Mouse (Mus musculus) intestine, postnatal 0 days (tissue): ENCODE measurements around the gene Acad8. TPM values are rescaled to one million over a fixed set of nuclear protein-coding genes. Genes with fewer than 3 reads are reported as not detected.

Experiments
- ATAC-seq: fragments of 200-750 bp; cut with Nextera tagmentation; 2 replicates; pipeline ENCODE4 v1.8.0; 2017; ENCODE audit warnings: mild to moderate bottlenecking, moderate TSS enrichment, moderate library complexity
- H3K27ac ChIP-seq: fragments of 300-500 bp; sonication (generic); 2 replicates; pipeline ENCODE4 v1.5.1; 2014; ENCODE audit warnings: mild to moderate bottlenecking, low read depth, low read length, moderate library complexity
- H3K27me3 ChIP-seq: fragments of 300-500 bp; sonication (generic); replicated peaks from 2 replicates; pipeline ENCODE4 v1.6.1; 2014; ENCODE audit warnings: low read length, mixed read lengths; ENCODE audit not compliant: control insufficient read depth, insufficient read depth
- H3K36me3 ChIP-seq: fragments of 300-500 bp; sonication (generic); 2 replicates; pipeline ENCODE4 v1.6.1; 2014; ENCODE audit warnings: mild to moderate bottlenecking, moderate library complexity; ENCODE audit not compliant: control insufficient read depth, insufficient read depth
- H3K4me1 ChIP-seq: fragments of 300-500 bp; sonication (generic); replicated peaks from 2 replicates; pipeline ENCODE4 v1.6.1; 2014; ENCODE audit warnings: antibody characterized with exemption, low read length, mixed read lengths; ENCODE audit not compliant: control insufficient read depth, insufficient read depth
- H3K4me2 ChIP-seq: fragments of 300-500 bp; sonication (generic); replicated peaks from 2 replicates; pipeline ENCODE4 v1.6.1; 2014; ENCODE audit warnings: low read depth, mild to moderate bottlenecking, moderate library complexity
- H3K4me3 ChIP-seq: fragments of 300-500 bp; sonication (generic); 2 replicates; pipeline ENCODE4 v1.5.1; 2014; ENCODE audit warnings: low read depth, low read length
- H3K9ac ChIP-seq: fragments of 300-500 bp; sonication (generic); 2 replicates; pipeline ENCODE4 v1.6.1; 2014; ENCODE audit warnings: mild to moderate bottlenecking, low read depth, low read length
- H3K9me3 ChIP-seq: fragments of 300-500 bp; sonication (generic); 2 replicates; pipeline ENCODE4 v1.6.1; 2016; ENCODE audit warnings: mixed run types; ENCODE audit not compliant: control insufficient read depth
- CTCF ChIP-seq: sonication (generic); IDR thresholded peaks from 2 replicates; pipeline ENCODE4 v1.5.1; 2016; ENCODE audit warnings: low read depth, mild to moderate bottlenecking, control low read depth, antibody characterized with exemption, moderate library complexity
- WGBS: fragments of 180-500 bp; shearing (Covaris S2); extraction: QIAGEN DNeasy Blood & Tissue Kit; methylation state at CpG from one replicate; pipeline ENCODE4 v1.1.7; 2014; 5-methylcytosine and 5-hydroxymethylcytosine counted together
- polyA plus RNA-seq: library from polyadenylated mRNA; unstranded; fragments of >200 nt; fragmentation: Nextera tagmentation; extraction: Ambion mirVana; gene quantifications from 2 replicates; pipeline ENCODE4 v1.2.1, GENCODE M21; 2015

Gene Acad8
- polyA plus RNA-seq, 1 experiment from 2014 or later = 19.0 TPM

DNA sequence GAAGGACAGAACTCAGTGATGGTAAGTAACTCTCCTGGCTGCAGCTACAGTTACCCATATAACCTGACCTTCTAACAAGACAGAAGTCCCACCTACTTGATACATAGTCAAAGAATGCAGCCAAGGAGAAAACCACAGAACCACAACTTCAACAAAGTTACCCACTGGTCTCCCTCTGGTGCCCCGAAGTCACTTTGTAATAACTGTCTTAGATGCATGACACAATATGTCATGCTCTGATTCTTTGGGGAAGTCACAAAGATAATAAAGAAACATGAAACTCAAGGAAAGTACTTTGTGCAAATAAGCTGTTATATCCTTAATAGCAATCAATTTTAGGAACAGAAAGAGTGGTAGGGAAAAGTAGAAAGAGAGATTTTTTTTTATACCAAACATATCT is 27.3 kb upstream of the Acad8 start:
- Histone ChIP-seq H3K27me3 (no peaks in the 10 kb centered on the region), H3K9ac (no peak overlapping the region), H3K4me3 (no peak overlapping the region), H3K4me1 (peaks cover 5% of the 10 kb centered on the region; the same call in 1 of the 2 replicates), H3K27ac (no peak overlapping the region), H3K4me2 (peak overlapping the region; percentile 21; the same call in 1 of the 2 replicates), H3K9me3 (no peaks in the 10 kb centered on the region), H3K36me3 (no peaks in the 10 kb centered on the region)
- WGBS = 54% methylated on average over 1 of the region's 1 CpGs
- TF ChIP-seq CTCF = no peak
- ATAC-seq = no peak

DNA sequence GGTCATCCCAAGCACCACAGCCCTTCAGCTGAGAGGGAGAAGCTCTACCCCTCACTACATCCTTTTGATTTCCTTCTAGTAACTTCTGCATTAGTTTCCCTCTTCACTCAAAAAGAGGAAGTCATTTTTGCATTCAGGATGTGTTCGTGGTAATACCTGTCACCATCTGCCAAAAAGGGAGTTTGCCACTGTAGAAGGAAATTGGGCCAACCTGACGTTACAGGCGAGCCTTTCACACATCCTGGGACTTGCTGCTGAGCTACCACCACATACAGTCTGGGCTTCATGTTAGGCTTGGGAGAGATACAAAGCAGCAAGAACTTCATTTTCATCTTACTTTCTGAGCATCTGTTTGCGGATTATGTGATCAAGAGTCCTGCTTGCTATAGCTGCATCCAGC is 24.3 kb upstream of the Acad8 start:
- Histone ChIP-seq H3K4me2 (no peak overlapping the region), H3K9me3 (no peaks in the 10 kb centered on the region), H3K27me3 (no peaks in the 10 kb centered on the region), H3K27ac (no peak overlapping the region), H3K36me3 (peaks cover 9% of the 10 kb centered on the region; the same call in 1 of the 2 replicates), H3K4me1 (peaks cover 5% of the 10 kb centered on the region; the same call in 1 of the 2 replicates), H3K4me3 (no peak overlapping the region), H3K9ac (no peak overlapping the region)
- no peak for TF ChIP-seq CTCF
- 81% methylated on average over 4 of the region's 4 CpGs for WGBS
- ATAC-seq = no peak

DNA sequence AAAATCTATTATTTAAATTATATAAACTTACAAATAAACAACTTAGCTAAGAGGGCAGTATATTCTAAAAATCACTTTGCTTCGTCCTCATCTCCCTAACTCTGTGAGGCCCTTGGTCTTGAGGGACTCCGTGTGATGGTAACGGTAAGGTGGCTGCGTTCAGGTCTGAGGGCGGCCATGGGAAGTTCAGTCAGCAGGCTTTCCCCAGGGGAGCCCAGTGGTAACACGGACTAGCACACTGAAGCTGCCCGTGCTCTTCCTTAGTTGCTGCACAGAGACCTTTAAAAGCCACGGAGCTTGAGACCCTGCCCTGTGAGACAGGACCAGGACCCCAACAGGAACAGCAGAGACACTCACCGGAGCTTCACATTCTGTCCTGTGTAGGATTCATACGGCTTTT is 19.6 kb upstream of the Acad8 start:
- H3K27me3 ChIP-seq = no peaks in the 10 kb centered on the region
- no peak overlapping the region for H3K9ac ChIP-seq
- ATAC-seq = no peak
- H3K9me3 ChIP-seq = no peaks in the 10 kb centered on the region
- WGBS = 93% methylated on average over 10 of the region's 10 CpGs
- TF ChIP-seq CTCF = no peak
- no peaks in the 10 kb centered on the region for H3K4me1 ChIP-seq
- no peak overlapping the region for H3K4me3 ChIP-seq
- H3K27ac ChIP-seq = no peak overlapping the region
- H3K4me2 ChIP-seq = no peak overlapping the region
- H3K36me3 ChIP-seq = peaks cover 45% of the 10 kb centered on the region

DNA sequence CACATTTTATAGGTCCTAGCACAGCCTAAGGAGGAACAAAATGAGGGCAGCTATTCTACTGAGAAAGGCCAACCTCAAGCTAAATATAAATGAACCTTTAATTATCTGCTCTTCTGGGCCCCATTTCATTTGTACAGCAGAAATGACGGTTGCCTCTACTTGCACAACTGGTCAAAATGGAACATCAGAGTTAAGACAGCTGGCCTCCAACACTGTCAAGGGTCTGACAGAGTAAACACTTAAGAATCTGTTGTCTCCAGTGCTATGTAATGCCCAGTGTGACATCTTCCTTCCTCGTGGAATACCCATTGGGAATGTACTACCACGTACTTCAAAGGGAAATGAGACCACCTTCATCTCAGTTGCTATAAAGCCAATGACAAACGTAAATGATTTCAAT is 12.2 kb upstream of the Acad8 start:
- 88% methylated on average over 4 of the region's 4 CpGs for WGBS
- no peak overlapping the region for H3K4me2 ChIP-seq
- H3K27me3 ChIP-seq = no peaks in the 10 kb centered on the region
- no peak overlapping the region for H3K4me3 ChIP-seq
- no peak overlapping the region for H3K27ac ChIP-seq
- no peak overlapping the region for H3K9ac ChIP-seq
- H3K9me3 ChIP-seq = no peaks in the 10 kb centered on the region
- TF ChIP-seq CTCF = no peak
- H3K36me3 ChIP-seq = peaks cover 88% of the 10 kb centered on the region
- H3K4me1 ChIP-seq = no peaks in the 10 kb centered on the region
- ATAC-seq = no peak

DNA sequence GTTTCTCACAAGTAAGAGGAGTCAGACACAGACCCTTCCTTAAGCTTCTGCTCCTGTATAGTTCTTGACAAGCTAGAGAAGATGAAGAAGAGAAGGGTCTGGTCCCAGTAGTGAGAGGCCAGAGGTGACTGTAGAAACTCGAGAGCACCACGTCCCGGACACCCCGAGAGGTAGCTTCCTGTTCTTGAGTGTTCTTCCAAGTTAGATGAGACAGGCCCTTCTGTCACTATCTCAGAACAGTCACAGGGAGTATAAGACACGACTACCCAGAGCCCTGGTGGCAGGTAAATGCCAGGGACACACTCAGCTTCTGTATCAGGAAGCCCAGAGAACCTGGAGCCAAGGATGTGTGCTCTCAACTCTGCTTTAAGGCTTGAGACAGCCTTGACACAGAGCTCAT is 9.9 kb upstream of the Acad8 start:
- 76% methylated on average over 5 of the region's 5 CpGs for WGBS

DNA sequence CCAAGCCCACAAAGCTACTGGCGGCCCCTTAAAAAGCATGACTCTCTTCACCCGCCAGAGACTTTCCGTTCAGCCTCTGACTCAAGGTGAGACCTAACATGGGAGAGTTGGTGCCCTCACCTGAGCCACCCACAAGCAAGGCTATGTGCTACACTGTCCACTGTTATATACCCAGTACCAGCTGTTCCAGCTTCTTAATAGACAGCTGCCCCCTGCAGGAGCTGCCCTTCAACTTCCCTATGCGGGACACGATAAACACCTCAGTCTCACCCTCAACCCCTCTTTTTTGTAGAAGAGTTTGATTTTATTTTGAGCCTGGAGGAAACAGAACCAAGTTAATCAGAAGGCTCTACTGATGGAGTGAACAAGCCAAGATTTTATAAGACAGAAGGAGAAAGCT is 7.5 kb upstream of the Acad8 start:
- Histone ChIP-seq H3K36me3 (peaks cover 78% of the 10 kb centered on the region), H3K9ac (no peak overlapping the region), H3K4me2 (no peak overlapping the region), H3K4me1 (no peaks in the 10 kb centered on the region), H3K27me3 (no peaks in the 10 kb centered on the region), H3K4me3 (no peak overlapping the region), H3K9me3 (no peaks in the 10 kb centered on the region), H3K27ac (no peak overlapping the region)
- ATAC-seq = no peak
- 93% methylated on average over 5 of the region's 5 CpGs for WGBS
- 0 out of 2 replicates have a peak, but pooled peaks have one; percentile 10 for TF ChIP-seq CTCF

More for the DNA sequence above, 9.9 kb upstream of the Acad8 start:
- no peak overlapping the region for H3K27ac ChIP-seq
- no peak overlapping the region for H3K4me2 ChIP-seq
- no peak overlapping the region for H3K4me3 ChIP-seq
- no peaks in the 10 kb centered on the region for H3K4me1 ChIP-seq
- peaks cover 92% of the 10 kb centered on the region for H3K36me3 ChIP-seq
- no peak for TF ChIP-seq CTCF
- no peak for ATAC-seq
- no peaks in the 10 kb centered on the region for H3K9me3 ChIP-seq
- H3K27me3 ChIP-seq = no peaks in the 10 kb centered on the region
- H3K9ac ChIP-seq = no peak overlapping the region

DNA sequence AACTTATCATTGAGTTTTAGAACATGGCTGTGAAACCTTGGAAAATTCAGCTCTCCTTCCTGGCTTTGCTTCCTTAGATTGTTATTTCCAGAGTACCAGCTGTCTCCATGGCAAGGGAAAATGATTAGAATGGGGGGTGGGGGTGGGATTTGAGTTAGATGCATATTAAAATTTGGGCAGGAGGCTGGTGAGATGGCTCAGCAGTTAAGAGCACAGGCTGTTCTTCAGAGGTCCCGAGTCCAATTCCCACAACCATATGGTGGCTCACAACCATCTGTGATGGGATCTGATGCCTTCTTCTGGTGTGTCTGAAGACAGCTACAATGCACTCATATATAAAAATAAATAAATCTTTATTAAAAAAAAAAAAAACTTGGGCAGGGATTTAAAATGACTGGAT is 6.6 kb upstream of the Acad8 start:
- Histone ChIP-seq H3K9ac (no peak overlapping the region), H3K36me3 (peaks cover 70% of the 10 kb centered on the region), H3K4me3 (no peak overlapping the region), H3K4me1 (no peaks in the 10 kb centered on the region), H3K27me3 (no peaks in the 10 kb centered on the region), H3K4me2 (no peak overlapping the region), H3K27ac (no peak overlapping the region), H3K9me3 (no peaks in the 10 kb centered on the region)
- no peak for TF ChIP-seq CTCF
- WGBS = 87% methylated on average over 1 of the region's 1 CpGs
- no peak for ATAC-seq
